Mouse (Mus musculus): ENCODE results near the gene Fbxl17.

Fbxl17 gene

DNA sequence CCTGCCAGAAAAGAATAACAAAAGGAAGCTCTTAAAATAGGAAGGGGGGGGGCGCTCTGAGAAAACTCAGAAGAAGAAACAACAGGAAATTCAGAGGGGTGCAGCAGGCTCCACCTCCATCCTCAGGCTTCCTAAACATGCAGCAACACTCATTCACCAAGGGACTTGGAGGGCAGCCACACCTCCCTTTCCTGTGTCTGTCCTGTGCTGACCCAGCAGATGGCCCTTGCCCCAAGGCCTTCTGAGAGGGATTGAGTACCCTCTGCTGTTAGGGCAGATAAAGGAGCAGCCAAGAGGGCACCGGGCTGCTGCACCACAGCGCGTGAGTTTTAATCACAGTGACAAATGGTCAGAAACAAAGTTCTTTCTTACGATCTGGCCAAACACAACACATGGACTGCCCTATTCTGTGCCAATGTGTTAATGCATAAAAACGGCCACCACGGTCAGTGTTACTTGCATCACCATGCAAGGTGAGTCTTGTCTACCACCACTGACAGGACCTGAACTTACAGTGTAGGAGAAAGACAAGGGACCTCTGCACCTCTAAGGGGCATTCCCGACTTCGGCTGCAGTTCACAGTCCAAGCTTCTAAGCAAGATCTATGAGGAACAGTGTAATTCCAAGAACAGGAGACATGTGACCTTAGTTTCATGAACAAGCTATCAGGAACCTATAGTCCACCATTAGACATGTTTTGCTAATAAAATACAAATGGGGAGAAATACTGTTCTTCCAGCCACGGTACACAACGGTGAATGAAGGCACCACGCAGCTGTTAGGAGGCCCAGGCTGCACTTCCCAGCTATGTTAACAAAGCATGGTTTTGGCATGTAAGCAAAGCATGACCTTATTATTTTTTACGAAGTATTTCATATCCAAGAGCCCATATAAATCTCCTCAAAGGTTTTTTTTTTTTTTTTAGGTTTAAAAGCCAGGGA lies 96.8 kb downstream of the Fbxl17 start:
- DNase-seq (ENCODE audit: low read depth, low spot score) = no peak

DNA sequence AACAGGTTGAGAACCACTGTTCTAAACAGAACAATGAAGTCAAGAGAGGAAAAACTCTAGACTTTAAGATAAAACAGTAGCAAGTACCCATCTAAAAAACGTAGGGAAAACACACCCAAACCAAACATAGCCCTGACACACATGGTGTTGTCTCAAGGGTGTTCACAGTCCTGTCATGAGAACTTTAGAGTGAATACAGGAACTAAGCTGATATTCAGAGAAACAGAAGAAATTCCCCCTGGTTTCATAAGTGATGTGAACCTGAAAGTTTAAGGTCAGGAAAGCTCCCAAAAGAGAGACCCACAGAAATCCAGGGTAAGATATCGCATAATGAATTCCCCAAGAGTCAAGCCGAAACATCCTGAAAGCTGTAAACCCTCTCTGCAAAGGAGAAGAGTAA lies 97.6 kb downstream of the Fbxl17 start:
- DNase-seq (ENCODE audit: low read depth, low spot score) = no peak

DNA sequence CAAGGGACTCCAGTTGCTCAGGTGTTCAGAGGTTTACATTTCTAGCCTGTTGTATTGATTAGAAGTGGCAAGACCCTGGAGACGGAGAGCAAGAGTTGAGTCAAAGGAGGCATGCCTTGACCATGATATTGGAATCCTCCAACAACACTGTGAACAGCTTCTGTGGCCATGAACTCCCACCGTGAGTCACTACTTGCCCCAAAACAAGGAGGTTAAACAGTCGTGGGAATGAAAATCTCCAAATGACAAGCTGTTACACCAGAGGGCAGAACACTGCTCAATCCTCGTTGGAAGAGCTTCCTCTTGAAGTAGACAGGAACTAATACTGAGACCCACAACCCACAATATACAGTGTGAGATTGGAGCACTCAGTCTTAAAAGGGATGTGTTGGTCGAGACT lies 99.2 kb downstream of the Fbxl17 start:
- DNase-seq (ENCODE audit: low read depth, low spot score) = no peak

DNA sequence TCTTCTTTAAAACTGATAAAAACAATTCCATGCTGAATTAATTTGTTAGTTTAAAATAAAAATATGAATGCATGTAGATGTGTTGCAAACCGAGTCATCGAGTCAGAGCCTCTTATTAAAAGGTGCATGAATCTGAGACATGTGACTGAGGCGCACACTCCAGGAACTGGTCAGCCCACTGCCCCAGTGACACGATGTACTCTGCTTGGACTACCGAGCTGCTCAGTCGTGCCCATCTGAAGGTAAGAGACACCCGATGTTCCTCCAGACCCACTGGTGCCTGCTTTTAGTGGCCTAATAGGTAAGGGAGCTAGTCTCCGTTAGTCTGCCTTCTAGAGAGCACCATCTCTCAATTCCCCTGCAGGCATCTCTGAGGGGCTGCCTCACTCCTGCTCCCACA lies 100.0 kb downstream of the Fbxl17 start:
- DNase-seq (ENCODE audit: low read depth, low spot score) = no peak

DNA sequence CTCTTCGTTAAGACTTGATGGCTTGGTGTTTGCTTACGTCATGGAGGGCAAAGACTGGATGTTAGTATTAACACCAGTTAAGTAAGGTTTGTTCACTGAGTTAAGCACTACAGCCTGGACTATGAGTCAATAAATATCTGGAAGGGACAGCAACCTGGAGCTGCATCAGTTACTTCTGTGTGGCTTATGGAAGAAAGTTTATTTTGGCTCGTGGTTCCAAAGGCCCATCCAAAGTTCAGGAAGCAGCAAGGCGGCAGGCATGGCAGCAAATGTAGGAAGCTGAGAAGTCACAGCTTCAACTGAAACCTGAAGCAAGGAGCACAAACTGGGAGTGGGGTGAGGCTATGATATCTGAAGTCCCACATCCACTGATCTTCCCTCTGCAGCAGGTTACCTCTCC lies 108.3 kb downstream of the Fbxl17 start:
- DNase-seq (ENCODE audit: low read depth, low spot score) = no peak

DNA sequence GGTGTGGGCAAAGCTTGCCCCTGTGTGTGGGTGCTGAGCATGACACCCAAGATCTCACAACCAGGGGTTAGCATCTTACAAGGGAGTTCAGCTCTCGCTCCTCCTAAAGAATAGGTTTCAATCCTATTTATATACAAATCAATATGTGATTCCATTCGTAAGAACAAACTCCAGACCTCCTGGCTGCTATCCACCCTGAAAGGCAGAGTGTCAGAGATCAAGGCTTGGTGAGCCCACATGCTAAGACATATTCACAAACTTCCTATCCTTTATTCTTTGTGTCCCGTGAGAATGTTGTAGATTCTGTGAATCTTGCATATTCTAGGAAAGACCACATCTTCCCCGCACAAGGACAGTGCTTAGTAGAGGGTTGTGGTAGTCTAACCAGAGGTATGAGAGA lies 108.9 kb downstream of the Fbxl17 start:
- no peak for DNase-seq (ENCODE audit: low read depth, low spot score)

DNA sequence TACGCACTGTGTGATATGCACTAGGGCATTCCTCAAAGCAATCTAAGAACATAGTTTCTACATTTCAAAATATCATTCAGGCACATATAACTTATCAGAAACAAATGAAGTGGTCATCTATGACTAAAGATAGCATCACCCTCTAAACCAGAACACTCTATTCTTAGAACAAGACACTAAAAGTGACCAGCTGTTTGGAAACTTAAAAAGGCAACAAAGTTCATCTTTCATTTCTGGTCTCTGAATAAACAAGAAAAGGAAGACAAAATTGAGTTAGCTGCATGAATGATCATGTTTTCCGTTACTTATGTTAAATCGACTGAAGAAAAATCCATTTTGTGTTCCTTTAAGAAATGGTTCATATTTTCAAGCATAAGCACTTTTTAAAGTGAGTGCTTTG lies 128.8 kb downstream of the Fbxl17 start:
- no peak for DNase-seq (ENCODE audit: low read depth, low spot score)

DNA sequence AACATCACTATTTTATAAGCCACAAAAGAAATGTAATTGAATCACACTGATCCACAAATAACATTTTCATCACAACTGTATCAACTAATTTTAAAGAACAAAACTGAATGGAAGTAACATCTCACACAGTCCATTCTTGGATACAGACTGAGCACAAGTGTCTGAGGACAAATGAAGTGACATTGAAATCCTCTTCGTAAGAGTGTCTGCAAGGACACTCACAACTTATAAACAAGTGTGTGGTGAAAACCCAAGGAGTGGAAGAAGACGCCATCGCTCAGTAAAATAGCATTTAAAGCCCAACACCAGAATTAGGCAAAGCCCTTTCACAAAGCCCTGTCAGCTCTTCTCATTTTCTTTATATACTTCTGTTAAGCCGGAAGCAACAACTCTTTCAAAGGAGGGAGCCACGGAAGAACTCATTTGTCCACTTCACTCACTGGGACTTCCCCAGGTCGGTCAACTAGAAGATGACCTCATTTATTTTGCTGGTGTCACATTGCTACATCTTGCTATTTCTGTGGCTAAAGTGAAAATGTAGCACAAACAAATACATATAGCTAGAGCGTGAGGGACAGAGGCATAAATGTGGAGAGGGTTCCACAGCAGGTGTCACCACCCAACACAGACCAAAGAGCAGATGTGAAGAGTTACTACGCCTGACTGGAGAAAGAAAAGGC lies 130.0 kb downstream of the Fbxl17 start:
- no peak for DNase-seq (ENCODE audit: low read depth, low spot score)

DNA sequence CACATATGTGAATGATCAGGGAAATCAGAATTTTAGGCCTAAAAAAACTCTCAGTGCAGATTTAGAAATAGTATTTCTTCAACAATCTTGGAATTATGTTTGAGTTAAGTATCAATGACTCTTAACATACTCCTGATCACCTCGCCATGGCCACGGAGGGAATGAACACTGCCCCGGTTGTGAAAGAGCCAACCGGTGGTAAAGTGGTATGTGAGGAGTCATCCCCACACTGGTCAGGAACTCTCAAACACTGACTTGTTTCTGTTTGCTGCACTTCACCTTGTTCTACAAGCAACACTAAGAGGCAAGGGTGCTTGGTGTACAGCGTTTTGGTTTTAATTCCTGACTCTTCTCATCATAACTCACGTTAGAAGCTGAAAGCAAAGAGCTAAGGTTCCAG lies 132.3 kb downstream of the Fbxl17 start:
- DNase-seq (ENCODE audit: low read depth, low spot score) = no peak

DNA sequence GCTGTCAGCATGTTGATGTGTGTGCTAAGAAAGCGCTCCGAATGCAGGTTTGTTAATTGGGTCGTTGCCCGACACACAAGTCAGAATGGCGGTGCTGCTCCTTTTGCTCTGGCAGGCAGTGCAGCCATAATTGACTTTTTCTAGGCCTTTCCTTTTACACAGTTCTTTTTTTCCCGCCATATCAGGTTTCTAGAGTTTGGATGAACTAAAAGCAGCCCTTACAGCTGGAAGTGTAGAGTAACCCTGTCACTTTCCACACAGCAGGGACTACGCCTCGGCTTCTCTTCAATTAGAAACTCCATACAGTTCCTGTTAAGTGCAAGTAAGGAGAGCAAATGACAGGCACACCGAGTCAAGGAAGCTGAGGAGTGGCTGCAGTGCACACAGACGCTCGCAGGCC lies 133.8 kb downstream of the Fbxl17 start:
- no peak for DNase-seq (ENCODE audit: low read depth, low spot score)

DNA sequence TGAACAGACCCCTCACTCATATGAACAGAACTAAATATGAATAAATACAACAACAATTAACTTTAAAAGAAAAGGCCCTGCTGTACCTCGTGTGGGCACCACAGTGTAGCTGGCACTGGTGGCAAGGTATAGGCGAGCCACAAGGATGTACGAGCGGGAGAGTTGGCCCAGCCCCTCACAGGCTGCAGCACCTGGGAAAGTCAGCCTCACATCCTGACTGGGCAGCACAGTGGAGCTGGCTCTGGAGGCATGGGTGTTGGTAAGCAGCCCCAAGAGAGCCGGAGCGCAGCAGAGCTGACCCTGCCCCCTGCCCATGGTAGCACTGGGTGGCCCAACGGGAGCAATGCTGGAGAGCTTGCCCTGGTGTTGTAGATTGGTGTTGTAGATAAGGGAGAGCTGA lies 135.2 kb downstream of the Fbxl17 start:
- DNase-seq (ENCODE audit: low read depth, low spot score) = no peak

DNA sequence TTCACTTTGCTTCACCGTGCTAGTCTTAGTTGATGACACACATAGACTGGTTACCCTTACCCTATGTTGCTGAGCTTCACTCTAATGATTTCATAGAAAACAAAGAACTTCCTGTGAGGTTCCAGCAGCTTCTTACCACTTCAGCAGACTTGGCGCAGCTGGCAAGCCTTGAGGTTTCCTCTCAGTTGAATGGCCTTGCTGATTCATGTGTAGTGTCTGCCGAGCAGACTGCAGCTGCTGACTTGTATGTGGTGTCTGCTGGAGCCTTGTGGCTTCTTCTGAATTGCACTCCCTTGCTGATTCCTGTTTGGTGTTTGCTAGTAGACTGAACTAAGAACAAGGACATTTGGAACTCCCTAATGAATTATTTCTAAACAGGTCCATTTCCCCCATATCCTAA lies 137.6 kb downstream of the Fbxl17 start:
- no peak for DNase-seq (ENCODE audit: low read depth, low spot score)

DNA sequence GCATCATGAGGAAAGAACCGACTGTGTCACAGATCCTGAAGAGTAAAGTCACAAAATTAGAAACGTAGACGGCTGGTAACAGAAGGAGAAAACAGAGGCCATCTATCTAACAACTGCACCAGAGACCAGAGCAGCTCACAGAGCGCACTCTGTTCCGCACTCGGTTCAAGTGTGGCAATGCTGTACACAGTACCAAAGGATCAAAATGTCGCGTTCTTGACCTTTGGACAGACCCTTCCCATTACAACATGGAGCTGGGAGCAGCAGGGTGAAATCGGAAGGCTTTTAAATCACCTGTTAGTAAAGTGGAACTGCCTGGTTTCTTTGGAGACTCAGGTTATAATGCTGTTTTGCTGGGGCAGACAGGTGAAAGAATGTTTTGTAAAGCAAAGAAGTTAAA lies 138.1 kb downstream of the Fbxl17 start:
- no peak for DNase-seq (ENCODE audit: low read depth, low spot score)

DNA sequence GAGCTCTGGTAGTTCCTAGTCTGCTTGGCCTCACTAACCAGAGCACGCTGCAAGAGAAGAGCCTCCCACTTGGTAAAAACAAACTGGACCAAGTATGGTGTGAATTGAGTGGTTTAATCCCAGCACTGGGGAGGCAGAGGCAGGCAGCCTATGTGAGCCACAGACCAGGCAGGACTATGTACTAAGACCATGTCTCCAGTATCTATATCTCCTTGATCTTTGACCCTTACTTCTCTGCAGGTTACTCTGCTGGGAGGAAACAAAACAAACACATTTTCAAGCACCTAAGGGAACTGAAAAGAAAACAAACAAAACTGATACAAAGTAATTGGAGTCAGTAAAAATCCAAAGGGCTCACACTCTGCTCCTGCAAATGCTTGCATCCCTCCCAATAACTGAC lies 141.0 kb downstream of the Fbxl17 start:
- DNase-seq (ENCODE audit: low read depth, low spot score) = no peak

DNA sequence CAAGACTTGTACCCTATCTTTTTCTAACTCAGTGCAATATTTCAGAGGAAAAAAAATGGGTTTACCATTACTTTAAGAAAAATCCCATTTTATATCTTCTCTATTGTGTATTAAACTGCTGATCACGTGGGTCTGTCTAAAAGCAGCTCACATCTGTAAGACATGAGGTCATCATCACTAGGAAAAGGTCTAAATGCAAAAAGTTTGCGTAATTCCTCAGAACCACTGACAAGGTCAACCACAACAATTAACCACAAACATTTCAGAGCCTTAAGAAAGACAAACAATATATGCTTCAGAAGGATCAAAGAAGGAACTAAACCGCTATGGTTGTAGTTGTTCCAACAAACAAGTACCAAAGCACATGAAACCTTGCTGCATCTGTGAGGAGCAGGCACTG lies 143.6 kb downstream of the Fbxl17 start:
- no peak for DNase-seq (ENCODE audit: low read depth, low spot score)

DNA sequence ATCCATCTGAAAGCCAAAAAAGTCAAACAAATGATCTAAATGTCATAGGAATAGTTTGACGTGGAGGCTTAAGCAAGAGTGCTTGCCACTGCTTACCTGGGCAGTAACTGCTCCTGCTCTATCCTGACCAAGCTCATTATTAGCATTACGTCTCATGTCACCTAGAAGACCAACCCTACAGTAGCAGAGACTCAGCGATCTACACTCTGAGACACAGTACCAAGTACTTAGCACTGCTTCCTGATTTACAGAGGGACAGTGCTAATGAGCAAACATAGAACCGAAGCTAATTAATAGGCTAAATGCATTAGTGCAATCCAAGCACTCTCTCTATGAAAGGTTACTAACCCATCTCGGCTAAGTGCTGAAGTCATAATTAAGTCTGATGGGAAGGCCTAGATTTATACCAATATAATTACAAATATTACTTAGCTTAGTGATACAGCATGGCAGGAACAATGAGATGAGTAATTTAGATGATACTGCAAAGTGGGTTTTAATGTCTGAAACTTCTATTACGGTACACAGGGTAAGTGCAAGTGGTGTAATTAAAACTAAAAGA lies 147.1 kb downstream of the Fbxl17 start:
- no peak for DNase-seq (ENCODE audit: low read depth, low spot score)

DNA sequence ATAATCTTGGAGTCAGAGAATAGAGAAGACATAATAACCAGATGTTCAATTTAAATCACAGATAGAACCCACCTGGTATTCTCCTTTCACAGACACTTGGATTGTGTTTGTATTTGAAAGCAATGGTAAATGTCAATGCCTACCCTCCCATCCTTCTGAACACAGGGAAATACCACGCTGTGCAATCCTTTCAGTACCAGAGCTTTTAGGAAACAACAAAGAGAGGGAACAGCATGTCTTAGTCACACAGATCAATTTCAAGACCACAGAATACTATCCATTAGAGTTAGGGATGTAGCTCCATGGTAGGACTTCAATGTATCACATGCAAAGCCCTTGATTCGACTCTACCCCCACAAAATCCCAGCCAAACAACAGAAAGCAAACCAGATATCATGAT lies 148.1 kb downstream of the Fbxl17 start:
- no peak for DNase-seq (ENCODE audit: low read depth, low spot score)

DNA sequence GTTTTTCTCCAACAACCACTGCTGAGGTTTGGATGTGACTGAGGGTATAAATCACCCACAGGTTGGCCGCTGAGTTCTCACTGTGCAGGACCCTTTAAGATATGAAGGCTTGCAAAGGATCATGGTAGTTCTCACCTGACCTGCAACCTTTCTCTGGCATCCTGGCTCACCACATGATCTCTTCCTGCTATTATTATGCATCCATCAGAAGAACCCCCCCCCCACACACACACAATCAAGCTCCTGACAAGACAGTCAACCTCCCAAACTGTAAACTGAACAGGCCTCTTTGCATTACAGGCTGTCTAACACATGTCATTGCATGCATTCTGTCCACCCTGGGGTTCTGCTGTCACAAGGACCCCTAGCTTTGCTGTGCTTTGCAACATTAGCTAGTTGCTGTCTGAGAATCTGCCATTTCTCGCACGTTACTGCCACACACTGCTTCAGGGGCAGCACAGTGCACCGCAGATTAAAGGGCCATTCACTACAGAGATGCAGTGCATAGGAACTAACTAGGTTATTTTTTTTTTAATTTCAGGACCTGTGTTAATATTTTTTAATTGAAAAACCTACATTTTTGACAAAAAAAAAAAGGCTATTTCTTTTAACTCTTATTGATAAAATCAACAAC lies 148.8 kb downstream of the Fbxl17 start:
- no peak for DNase-seq (ENCODE audit: low read depth, low spot score)

DNA sequence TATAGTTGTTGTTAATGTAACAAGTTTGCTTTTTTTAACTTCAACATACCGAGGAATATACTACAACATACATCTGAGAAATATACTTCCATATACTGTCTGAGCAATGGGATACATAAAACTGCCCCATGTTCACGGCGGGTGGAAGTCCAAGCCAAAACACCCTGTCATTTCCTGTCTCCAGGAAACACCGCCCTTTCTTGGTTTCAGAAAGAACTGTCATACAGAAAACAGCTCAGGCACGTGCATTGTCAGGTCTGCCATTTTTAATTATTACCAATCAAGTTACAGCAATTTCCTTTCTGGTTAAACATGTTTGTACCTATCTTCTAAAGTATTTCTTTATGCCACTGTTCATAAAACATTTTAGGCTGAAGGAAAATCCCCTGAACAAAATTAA lies 155.7 kb downstream of the Fbxl17 start:
- DNase-seq (ENCODE audit: low read depth, low spot score) = no peak

DNA sequence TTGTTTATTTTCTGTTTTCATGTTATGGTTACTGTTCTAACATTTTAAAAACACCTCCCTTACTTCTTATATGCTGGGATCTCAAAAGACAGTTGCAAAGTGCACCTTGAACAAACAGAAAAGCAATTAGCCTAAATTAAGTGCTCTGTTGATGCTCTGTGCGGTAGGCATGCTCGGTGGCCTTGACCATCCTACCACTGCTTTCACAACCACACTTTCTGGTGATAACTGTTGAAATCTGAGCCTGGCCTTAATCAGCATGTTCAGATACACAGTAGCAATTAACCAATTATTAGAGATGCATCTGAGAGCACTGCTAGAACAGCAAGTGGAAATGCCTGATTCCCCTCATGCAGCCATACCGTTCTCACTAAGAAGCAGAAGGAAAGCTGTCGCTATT lies 156.7 kb downstream of the Fbxl17 start:
- DNase-seq (ENCODE audit: low read depth, low spot score) = no peak

DNA sequence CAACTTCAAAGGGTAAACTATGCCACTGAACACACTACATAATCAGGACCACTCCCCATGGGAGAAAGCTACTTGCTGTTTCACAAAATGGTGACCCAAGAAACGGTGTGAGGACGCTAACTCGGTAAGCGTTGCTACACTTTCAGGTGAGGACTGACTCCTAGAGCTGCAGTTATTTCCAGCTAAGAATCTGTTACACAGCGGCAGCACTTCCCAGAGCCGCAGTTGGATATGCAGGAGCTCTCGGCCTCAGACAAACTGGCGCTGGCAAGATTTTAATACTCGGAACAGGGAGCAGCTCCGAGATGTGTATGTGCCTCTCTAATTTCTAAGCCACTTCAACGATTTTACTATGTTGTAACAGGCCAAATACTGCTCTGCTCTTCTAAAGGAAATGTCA lies 157.4 kb downstream of the Fbxl17 start:
- no peak for DNase-seq (ENCODE audit: low read depth, low spot score)

DNA sequence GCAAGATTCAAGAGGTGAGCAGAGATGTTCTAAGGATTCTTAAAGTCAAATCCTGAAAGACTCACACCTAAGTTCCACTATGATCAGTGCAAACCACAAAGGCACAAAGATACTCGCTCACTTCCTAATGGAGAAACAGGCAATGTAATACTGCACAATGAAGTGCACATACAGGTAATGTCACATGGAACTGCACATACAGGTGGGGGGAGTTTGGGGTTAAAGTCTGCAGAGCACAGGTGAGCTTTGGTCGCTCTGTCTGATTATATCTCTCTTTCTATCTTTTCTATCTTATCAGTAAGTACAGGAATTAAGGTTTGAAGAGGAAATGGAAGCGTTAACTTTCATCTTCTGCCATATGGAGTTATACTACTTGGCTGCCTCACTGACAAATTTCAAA lies 158.6 kb downstream of the Fbxl17 start:
- no peak for DNase-seq (ENCODE audit: low read depth, low spot score)

All from brain, embryonic 18.5 days (tissue).